Mouse (Mus musculus) left cerebral cortex, postnatal 14 days (tissue): ENCODE measurements around the gene Ccdc33. TPM values are rescaled to one million over a fixed set of nuclear protein-coding genes. Genes with fewer than 3 reads are reported as not detected.

Source experiments
- DNase-seq, 2 experiments: peaks; one replicate each; pipeline ENCODE4 v3.0.0; 2021 to 2022; ENCODE audit warnings: low spot score in 2 of 2, mixed read lengths in 1 of 2
- intact Hi-C: fragments of 180-260 bp; cut with DNase I; formaldehyde crosslinking; loops from one replicate; pipeline ENCODE4 v1.15.1; 2025
- long read RNA-seq, 2 experiments: library from polyadenylated mRNA; stranded (forward); transcript quantifications; one replicate each; pipeline ENCODE4 v2.0.0; 2021
- total RNA-seq, 2 experiments: library from RNA; stranded (reverse); gene quantifications; 2 replicates each; pipeline ENCODE4 v1.2.3; 2021

Ccdc33 gene
- total RNA-seq = 1 to 10 TPM in 1 of 2 experiments, under 1 TPM in 1; 0.42 to 1.3 TPM
- long read RNA-seq, experiment 1, partial matches to known transcripts = 0 of 2 reads
- long read RNA-seq, experiment 1, other reads (novel, unspliced or antisense) = 2 of 2 reads
- long read RNA-seq, experiment 2, partial matches to known transcripts = 0 of 1 reads
- long read RNA-seq, experiment 2, other reads (novel, unspliced or antisense) = 1 of 1 reads

DNA sequence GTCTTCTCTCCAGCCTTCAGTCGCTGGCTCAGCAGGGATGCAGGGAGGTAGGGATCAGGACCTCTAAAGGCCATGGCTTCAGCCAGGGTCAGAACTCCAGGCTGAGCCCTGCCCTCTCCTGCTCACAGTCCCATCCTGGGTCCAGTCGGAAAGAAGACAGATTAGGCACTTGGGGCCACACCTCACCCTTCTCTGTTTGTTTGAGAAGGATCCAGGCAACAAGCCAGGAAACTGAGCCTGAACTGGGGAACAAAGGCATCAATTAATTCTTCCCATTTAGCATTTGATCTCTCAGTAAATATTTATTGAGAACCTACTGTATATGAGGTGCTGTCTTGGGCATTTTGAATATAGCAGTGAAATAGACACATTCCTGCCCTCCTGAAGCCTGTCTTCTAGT lies at the start of gene Ccdc33:
TSS of gene Ccdc33 (minus strand) at position 153 of the 400 bp plus-strand sequence.
- no peak for DNase-seq
- intact Hi-C loops = no loop called here

DNA sequence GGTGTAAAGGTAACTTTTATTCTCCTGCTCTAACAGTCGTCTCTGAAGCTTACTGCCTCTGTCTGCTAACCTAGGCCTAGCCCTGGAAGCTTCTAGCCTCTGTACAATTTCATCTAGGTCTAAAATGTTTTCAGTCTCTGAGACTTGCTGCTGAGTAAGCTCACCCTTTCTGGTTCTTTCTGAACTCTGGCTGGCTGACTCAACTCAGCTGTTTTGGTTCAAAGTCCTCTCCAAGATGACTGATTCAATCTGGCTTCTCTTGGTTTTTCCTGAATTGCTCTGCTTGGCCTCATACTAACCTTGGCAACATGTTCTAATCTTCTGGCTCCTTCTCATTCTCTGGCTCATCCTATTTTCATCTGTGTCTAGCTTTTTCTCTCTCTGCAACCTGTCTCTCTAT lies 47.2 kb upstream of the Ccdc33 start:
- intact Hi-C loops = no loop called here
- no peak for DNase-seq

DNA sequence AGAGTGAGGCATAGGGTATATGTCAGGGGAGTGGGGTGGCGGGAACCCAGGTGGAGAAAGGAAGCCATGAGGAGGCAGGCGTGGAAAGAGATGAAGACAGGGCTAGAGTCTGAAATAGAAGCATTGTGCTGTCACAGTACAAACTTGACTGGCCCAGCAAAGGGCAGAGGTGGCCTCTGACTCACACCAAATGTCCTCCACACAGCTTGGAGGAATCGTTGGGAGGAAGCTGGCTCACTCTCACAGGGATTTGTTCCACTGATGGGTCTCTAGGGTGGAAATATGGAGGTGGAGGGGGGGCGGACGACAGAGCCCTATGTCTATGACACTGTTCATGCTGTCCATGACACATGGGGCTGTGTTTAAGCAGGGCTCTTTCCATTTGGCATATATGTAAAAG lies 44.5 kb upstream of the Ccdc33 start:
- no peak for DNase-seq
- intact Hi-C loops = no loop called here

DNA sequence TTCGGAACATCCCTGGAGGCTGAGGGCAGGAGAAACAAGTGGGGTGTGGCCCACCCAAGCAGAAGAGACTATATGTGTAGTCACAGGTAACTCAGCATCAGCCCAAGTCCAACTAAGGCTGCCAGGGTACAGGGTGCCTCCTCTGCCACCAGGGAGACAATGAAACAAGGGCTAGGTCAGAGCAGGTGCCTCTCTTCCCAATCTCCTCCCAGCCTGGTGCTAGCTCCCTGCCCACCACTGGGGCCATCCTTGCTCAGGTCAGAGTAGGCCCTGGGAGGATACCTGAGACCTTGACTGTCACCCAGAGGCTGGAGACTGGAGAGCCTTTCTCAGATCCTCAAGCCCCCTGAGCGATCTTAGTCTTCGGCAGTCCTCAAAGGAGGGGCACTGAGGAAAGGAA lies 43.5 kb upstream of the Ccdc33 start:
- intact Hi-C loops = no loop called here
- no peak for DNase-seq

DNA sequence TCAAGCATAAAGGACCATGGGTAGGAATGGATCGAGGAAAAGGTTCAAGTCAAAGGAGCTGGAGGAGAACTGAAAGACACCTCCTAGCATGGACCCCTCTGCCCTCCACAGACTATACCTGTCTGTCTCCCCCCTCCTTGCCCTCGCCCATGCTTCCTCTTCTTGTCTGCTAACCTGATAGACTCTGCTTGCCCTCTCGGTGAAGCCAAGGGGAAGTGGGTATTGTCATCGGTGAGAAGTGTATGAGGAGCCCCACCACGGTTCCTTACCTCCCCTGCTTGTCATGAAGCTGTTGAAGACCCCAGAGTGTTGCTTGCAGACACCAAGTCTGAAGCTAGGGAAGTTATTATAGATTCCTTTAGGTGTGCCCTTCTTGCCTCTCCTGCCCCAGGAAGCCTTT lies 41.7 kb upstream of the Ccdc33 start:
- intact Hi-C loops = no loop called here
- DNase-seq = no peak

DNA sequence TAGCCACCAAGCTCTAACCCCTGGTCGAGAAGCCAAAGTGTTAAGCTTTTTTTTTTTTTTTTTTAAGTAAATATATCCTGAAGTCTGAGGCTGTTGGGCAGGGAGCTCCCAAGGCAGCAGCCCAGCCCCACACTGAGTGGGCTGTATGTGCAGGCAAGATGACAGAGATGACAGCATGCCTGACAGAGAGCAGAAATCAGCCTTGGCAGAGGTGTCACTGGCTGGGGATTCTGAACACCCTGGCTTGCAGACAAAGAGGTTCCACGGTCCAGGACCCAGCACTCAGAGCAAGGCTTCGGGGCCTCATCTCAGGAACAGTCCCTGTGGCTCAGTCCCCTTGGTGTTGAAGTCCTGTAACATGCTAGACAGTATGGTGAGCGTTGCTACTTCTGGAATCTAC lies 41.2 kb upstream of the Ccdc33 start:
- intact Hi-C loops = no loop called here
- peak; percentile 34 to 60 for DNase-seq

DNA sequence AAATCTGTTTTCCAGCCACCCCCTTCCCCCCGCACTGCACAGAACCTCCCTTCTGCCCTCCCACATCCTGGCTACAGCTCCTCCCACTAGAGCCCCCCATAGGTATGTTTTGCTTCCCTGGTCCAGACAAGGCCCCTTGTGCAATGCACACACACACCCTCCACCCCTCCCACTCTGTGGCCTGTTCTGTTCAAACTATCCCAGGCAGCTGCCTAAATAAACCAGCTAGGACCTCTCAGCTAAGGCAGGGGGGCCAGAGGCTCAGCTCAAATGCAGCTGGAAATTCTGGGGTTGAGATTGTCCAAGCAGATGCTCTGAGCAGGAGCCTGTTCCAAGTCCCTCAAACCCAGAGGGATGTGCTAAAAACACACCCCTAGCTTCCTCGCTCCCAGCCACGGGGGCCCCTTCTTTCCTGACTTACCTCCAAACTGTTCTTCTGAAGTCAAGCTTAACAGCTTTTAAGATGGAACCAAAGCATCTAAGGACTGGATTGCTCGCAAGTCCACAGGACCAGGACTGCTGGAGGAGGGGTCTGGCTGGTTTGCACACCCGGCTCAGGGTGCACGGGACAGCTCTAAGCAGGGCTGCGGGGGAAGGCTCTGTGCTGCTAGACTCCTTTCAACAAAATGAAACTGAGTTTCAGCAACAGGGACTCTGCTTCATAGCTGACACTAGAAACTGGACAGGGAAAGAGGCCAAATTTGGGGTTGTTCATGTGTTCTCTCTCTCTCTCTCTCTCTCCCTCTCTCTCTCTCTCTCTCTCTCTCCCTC lies 40.1 kb upstream of the Ccdc33 start:
- intact Hi-C loops = no loop called here
- peak in 1 of 2 experiments; percentile 29 for DNase-seq

DNA sequence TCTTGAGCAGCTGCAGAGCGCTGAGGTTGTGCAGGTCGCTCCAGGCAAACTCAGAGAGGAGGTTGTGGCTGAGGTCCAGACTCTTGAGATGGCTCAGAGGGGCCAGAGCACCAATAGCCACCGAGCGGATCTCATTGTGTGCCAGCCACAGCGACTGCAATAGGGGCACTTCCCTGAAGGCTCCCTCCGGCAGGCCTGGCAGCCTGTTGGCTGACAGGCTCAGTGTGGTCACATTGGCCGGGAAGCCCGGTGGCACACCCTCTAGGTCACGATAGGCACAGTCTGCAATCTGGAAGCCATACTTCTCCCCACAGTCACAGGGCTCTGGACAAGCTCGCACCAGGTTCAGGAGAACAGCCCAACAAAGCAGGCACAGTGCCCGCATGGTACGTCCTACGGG lies 39.2 kb upstream of the Ccdc33 start:
- DNase-seq = no peak
- intact Hi-C loops = no loop called here

DNA sequence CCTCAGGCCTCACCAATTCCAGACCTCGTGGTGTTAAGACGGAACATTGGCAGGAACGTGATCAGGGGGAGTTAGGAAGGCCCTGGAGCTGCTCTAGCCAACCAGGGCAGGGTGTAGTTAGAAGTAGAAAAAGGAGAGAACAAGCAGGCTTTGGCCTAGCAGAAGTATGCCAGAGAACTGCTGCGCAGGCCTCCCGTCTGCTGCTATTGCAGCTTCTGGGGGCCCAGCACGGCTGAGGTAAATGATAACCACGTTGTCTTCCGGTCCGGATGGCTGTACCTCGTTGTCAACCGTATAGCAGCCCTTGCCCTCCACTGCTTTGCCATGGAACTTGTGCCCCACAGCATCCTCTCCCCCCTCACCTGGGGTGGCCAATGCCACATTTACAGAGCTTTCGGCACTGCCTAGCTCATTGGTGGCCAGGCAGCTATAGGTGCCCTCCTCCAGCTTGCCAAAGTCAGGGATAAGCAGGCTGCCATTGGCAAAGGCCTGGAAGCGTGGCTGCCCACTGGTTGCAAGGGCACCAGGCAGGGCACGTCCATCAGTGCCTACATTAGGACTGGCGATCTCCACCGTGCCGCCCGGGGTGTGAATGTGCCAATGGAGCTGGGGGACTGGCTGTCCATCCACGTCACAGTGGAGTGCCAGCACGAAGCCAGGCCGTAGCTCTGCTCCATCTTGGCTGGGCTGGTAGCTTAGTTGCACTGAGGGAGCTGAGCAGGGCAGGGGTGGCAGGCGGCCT lies 38.4 kb upstream of the Ccdc33 start:
- intact Hi-C loops = no loop called here

DNA sequence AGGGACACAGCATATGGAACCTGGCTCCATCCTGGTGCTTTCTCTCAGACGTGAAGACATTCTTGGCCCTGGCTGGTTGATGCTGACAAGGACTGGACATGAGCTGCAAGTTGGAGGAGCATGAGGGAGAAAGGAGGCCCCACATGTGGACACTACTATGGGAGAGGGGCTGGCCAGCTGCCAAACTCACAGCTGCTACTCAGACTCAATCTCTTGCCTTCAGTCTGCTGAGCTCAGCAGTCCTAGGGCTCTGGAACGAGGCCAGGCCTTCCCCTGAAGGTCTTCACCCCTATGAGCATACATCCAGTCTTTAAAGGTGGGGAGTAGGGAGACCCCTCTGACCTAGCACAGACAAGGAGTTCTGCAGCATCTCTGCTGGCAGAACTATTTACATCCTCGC lies 36.7 kb upstream of the Ccdc33 start:
- peak in 1 of 2 experiments; percentile 46 for DNase-seq
- intact Hi-C loops = no loop called here

More for the DNA sequence above, 38.4 kb upstream of the Ccdc33 start:
- DNase-seq = no peak

DNA sequence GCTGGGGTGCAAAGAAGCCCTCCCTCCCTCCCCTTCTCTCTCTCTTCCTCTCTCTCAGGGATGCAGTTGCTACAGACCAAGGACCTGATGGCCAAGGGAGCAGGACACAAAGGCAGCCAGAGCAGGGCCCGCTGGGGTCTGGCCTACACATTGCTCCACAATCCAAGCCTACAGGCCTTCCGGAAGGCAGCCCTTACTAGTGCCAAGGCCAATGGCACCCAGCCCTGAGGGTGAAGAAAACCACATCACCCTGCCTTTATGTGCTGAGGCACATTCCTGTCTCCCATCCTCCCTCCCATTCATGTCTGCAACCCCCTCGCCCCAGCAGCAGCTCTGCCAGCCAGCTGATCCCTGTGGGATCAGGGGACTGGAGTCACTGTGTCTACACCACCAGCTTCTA lies 34.5 kb upstream of the Ccdc33 start:
- DNase-seq = no peak
- intact Hi-C loops = no loop called here

DNA sequence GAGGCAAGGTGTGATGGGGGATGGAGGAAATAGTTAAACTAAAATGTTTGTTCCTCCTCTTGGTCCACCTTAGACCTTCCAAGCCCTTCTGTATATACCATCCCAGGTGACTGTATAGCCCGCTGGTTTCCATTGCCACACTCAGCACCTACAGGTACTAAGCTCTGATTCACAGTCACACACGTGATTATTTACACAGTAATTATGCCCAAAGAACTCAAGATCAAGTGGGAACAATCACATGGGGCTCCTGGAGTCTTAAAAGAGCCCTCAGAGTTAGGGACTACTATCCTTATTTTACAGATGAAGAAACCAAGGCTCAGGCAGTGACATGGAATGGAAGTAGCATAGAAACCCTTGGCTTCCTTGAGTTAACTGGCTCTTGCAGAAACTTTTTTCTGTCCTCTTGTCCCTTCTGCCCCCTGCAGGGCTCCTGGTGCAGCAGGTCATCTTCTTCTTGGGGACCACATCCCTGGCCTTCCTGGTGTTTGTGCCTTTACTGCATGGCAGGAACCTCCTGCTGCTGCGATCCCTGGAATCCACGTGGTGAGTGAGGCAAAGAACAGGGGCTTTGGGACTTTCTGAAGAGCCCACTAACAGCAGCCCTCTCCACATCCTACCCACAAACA lies 32.2 kb upstream of the Ccdc33 start:
- no peak for DNase-seq
- intact Hi-C loops = no loop called here

DNA sequence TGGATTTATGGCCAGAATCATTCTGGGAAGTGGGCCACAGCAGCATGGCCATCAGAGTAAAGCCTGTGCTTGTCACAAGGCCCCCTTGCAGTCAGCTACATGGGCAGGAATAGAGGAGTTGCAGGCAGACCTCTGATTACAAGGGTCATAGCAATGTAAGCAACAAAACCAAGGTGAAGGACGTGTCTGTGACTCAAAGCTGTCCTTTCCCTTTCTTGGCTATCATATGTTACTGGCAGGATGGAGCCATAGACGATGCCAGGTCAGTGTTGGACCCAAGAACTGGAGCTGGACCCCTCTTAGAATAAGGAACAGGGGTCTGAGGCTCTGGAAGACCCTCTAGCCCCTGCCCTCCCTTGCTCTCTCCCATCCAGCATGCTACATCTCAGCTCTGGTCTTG lies 30.2 kb upstream of the Ccdc33 start:
- intact Hi-C loops = no loop called here
- DNase-seq = no peak

DNA sequence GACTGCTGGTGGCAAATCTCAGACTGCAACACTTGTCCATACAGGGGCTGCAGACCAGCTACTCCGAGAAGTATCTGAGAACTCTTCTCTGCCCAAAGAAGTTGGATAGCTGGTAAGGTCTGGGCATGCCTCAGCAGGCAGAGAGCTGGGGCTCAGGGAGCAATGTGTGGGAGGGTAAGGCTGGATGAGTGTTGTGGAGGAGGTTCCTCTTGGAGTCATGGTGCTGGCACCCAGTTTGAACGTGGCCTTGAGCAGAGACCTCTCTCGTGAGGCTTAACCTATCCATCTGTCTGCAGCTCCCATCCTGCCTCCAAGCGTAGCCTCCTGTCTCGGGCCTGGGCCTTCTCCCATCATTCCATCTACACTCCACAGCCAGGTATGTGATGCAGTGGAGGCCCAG lies 26.8 kb upstream of the Ccdc33 start:
- intact Hi-C loops = no loop called here
- no peak for DNase-seq

DNA sequence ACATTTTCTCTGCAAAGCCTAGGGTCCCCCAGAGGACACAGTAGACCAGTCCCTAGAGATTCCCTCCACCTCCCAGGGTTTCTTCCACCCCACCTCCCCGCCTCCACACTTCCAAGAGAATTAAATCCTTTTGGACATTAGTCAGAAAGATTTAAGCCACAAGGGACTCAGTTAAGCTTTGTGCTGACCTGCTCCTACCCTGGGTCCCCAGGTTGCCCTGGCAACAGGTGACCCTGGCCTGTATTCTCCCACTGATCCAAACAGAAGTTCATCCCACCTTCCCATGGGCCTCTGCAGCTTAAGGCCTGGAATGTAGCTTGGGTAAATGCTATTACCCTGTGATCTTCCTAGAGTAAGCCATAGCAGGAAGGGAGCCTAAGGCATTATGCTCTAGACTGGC lies 26.0 kb upstream of the Ccdc33 start:
- DNase-seq = no peak
- intact Hi-C loops = no loop called here

DNA sequence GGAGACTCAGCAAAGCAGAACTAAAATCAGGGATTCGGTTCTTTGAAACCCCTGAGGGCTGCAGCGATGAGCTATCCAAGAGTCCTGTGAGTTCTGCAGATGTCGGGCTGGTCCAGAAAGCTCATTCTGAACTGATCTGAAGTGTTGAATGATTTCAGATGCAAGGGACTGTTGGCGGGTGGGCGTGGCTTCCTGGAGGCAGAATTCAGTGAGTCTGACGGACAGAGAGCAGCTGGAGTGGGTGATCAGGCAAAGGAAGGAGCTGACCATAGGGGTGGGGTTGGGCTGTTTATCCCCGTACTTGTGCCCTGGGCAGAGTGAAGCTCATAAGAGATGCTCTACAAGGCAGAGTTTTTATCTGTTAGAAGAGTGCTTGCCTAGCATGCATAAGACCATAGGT lies 24.8 kb upstream of the Ccdc33 start:
- intact Hi-C loops = no loop called here
- no peak for DNase-seq

DNA sequence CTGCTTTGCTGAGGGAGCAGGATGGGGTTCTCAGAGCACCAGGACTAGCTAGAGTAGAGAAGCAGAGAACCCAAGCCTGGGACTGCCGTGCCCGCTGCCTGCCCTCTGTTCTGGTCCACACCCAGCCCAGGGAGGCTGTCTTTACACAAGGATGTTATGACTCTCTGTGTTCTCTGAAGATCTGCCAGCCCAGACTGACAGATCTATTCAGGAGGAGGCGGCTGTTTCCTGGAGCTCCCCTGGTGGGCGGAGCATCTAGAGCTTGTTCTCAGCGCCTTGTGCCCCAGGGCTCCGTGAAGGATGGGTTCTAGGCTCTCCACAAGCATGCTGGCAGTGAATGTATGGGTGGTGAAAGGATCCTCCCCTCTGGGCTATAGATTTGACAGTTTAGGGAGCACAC lies 21.3 kb upstream of the Ccdc33 start:
- intact Hi-C loops = no loop called here
- peak; percentile 47 to 68 for DNase-seq

DNA sequence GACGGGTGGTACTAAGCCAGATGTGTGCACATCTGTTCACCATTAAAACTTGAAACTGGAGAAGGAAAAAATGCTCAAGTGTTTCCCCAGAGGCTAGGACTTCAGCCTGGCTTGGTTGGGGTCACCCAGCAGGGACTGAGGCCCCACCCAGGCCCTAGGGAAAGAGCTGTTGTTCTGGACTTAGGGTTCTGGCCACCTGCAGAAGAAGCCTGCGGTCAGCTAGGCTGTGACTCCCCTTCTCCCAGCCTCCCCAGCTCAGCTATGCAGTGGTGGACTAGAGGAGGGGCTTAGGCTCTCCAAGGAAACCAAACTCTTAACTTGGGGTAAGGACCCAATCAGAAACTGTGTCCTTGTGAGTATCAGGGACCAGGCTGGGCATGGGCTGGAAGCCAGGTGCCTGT lies 17.3 kb upstream of the Ccdc33 start:
- DNase-seq = no peak
- intact Hi-C loops = no loop called here

DNA sequence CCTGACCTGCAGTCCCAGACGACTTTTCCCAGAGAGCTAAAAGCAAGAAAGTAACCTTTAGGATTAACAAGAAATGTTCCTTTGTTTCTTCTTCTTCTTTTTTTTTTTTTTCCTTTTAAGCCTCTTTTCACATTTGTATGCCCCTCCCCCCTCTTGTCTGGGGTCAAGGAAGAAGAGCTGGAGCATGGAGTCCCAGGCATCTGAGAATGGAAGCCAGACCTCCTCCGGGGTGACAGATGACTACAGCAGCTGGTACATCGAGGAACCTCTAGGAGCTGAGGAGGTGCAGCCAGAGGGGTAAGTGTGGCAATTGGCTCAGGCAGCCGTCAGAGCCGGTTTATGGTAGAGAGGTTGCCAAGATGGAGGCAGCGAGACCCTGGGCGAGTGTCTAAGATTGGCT lies 16.3 kb upstream of the Ccdc33 start:
- intact Hi-C loops = no loop called here
- DNase-seq = no peak
